Mouse (Mus musculus): ENCODE measurements around the gene Dbx1.

GRCm38 (mm10) chr7:49676627-49677026 is 40.0 kb upstream of the Dbx1 start:
- TF ChIP-seq CTCF (IDR thresholded peaks at IDR 0.05; ENCODE audit: control insufficient read depth, insufficient read depth, insufficient read length) (no peak), FOSL1 (IDR thresholded peaks at IDR 0.05; ENCODE audit: insufficient read depth, low read length, poor library complexity, severe bottlenecking) (no peak), CEBPB (IDR thresholded peaks at IDR 0.05; ENCODE audit: low read depth) (no peak), MAX (IDR thresholded peaks at IDR 0.05) (no peak), MYOG (IDR thresholded peaks at IDR 0.05; ENCODE audit: control insufficient read depth, extremely low read depth, insufficient read length) (no peak)
